Mouse (Mus musculus): ENCODE measurements around the gene Hoxa6. TPM values are rescaled to one million over a fixed set of nuclear protein-coding genes. Genes with fewer than 3 reads are reported as not detected.

Gene Hoxa6
- polyA plus RNA-seq, 1 experiment from 2014 or later, result 2.9 TPM

DNA sequence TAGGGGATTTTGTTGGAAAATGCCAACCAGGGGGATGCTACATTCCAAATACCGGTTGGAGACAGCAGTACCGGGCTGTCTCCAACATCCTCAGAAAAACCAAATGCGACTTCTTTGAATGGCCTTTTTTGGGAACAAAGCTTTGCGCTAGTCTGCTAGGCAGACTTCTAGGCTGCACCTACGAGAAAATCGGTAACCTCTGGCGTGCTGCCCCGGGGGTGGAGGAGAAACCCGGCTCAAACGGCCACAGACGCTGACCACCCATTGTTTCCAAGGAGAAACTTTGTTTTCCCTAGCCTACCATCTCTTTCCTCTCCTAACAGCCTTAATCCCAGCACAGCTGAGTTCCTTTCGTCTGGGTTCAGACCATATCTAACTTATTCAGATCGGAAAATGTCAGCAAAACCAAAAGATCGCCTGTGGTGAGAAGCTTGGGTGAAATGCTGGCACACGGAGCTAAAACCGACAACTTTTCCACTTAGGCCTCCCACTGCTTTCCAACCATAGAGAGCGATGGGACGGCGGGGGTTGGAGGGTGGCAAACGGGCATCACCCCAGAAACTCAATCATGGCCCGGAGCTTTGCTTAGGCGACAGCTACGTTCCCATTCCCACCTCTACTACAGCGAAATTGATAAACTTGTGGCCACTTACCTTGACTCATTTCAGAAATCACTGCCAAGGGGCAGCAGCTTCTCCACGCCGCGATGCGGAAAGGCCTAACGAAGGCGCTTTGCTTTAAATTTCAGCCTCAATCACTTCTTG is 31.3 kb upstream of the Hoxa6 start:
- Histone ChIP-seq H3K9ac (no peak overlapping the region), H3K36me3 (no peaks in the 10 kb centered on the region), H3K4me1 (peaks cover 3% of the 10 kb centered on the region; the same call in 1 of the 2 replicates), H3K9me3 (no peaks in the 10 kb centered on the region), H3K27ac (no peak overlapping the region), H3K4me3 (peak overlapping the region; percentile 19; the same call in 1 of the 2 replicates), H3K4me2 (peak overlapping the region; percentile 36), H3K27me3 (peaks cover 98% of the 10 kb centered on the region)
- peak; percentile 12; the same call in 1 of the 2 replicates for ATAC-seq (ENCODE audit: borderline replicate concordance, extremely low read depth, low FRiP score, low TSS enrichment)
- whole genome bisulfite sequencing, result 2% methylated on average over 30 of the region's 30 CpGs

DNA sequence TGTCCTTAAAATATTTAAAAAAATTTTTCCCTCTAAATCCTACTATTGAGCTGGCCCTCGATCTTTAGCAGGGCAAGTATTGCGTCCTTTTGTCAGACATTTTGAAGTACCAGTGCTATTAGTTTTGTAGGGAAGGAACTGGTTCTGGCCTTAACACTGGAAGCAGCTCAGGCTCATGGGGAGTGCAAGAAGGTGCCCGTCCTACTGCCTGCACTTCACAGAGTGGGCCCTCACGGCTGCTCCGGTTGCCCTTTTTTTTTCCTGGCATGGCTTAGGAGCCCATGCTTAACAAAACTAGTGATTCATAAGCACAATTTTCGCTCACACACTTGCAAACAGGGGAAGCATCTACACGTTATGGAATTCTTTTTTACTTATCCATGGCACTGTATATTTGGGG is 30.5 kb upstream of the Hoxa6 start:
- Histone ChIP-seq H3K9me3 (no peaks in the 10 kb centered on the region), H3K4me2 (no peak overlapping the region), H3K4me3 (no peak overlapping the region), H3K4me1 (peaks cover 10% of the 10 kb centered on the region; the same call in 1 of the 2 replicates), H3K27ac (no peak overlapping the region), H3K27me3 (peaks cover 98% of the 10 kb centered on the region), H3K9ac (no peak overlapping the region), H3K36me3 (no peaks in the 10 kb centered on the region)
- no peak for ATAC-seq (ENCODE audit: borderline replicate concordance, extremely low read depth, low FRiP score, low TSS enrichment)
- WGBS, result 3% methylated on average over 7 of the region's 7 CpGs

- Histone ChIP-seq H3K4me2 (no peak overlapping the region), H3K4me1 (peaks cover 12% of the 10 kb centered on the region; the same call in 1 of the 2 replicates), H3K27me3 (peaks cover 98% of the 10 kb centered on the region), H3K27ac (no peak overlapping the region), H3K36me3 (no peaks in the 10 kb centered on the region), H3K9me3 (no peaks in the 10 kb centered on the region), H3K9ac (no peak overlapping the region), H3K4me3 (no peak overlapping the region)
- WGBS, result 2% methylated on average over 7 of the region's 7 CpGs
- no peak for ATAC-seq (ENCODE audit: borderline replicate concordance, extremely low read depth, low FRiP score, low TSS enrichment)
These were observed 29.6 kb upstream of the Hoxa6 start for GRCm38 (mm10) chr6:52238155-52238545.

DNA sequence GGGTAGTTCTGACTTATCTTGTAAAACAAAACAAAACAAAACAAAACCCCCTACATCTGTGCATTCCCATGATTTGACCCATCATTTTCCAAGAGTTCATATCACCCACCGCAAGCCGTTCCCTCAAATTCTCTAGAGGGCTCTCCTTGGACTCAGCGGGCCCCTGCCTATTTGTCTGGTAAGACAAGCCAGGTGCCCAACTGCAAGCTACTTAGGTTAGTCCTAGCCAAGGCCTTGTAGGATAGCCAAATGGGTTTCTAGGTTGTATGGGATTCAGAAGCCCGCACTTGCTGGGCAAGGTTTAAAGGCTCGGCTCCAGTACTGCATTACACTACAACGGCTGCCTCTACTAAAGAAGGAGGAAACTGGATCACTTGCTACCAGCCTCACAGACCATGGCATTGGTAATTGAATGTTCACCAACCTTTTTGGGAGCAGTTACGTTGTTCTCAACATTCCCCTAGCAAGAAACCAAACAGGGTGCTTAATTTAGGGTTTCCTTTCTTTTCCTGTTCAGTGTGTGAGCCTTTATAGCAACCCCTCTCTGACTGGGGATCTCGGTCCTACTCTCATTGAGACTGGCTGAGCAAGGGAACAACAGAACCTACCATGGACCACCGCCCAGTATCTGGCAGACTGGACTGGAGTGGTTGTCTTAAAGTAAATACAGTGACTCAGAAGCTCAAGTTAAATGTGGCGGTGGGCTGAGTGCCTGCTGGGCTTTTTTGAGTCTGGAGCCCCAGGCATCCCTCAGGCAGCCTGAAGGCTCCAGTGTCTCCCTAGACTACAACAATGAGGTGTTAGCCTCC is 29.0 kb upstream of the Hoxa6 start:
- H3K27me3 ChIP-seq, result peaks cover 98% of the 10 kb centered on the region
- no peak overlapping the region for H3K27ac ChIP-seq
- H3K9me3 ChIP-seq, result no peaks in the 10 kb centered on the region
- no peak for ATAC-seq (ENCODE audit: borderline replicate concordance, extremely low read depth, low FRiP score, low TSS enrichment)
- H3K4me3 ChIP-seq, result no peak overlapping the region
- no peak overlapping the region for H3K9ac ChIP-seq
- WGBS, result 11% methylated on average over 10 of the region's 10 CpGs
- peaks cover 12% of the 10 kb centered on the region; the same call in 1 of the 2 replicates for H3K4me1 ChIP-seq
- no peaks in the 10 kb centered on the region for H3K36me3 ChIP-seq
- H3K4me2 ChIP-seq, result no peak overlapping the region

DNA sequence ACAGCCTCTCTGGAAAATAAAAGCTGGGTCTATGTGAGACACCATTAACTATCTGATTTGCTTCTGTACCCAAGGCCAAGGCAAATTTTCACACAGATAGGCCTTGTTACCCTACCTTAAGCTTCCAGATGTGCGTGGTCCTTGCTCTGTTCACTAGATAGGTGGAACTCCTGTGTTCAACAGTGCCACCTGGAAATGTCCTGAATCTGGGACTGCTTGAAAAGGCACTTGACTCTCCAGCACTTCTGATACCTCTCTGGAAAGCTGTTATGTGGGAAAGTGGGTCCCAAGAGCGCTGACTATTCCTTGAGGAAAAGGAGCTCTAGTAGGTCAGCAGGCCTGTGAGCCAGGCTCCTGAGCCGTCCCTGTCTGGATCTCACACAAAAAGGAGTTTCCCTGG is 28.3 kb upstream of the Hoxa6 start:
- H3K9ac ChIP-seq, result no peak overlapping the region
- whole genome bisulfite sequencing, result 7% methylated on average over 3 of the region's 3 CpGs
- H3K4me3 ChIP-seq, result no peak overlapping the region
- peaks cover 12% of the 10 kb centered on the region; the same call in 1 of the 2 replicates for H3K4me1 ChIP-seq
- H3K27me3 ChIP-seq, result peaks cover 98% of the 10 kb centered on the region
- no peak overlapping the region for H3K27ac ChIP-seq
- H3K36me3 ChIP-seq, result no peaks in the 10 kb centered on the region
- no peak for ATAC-seq (ENCODE audit: borderline replicate concordance, extremely low read depth, low FRiP score, low TSS enrichment)
- no peaks in the 10 kb centered on the region for H3K9me3 ChIP-seq
- H3K4me2 ChIP-seq, result no peak overlapping the region

DNA sequence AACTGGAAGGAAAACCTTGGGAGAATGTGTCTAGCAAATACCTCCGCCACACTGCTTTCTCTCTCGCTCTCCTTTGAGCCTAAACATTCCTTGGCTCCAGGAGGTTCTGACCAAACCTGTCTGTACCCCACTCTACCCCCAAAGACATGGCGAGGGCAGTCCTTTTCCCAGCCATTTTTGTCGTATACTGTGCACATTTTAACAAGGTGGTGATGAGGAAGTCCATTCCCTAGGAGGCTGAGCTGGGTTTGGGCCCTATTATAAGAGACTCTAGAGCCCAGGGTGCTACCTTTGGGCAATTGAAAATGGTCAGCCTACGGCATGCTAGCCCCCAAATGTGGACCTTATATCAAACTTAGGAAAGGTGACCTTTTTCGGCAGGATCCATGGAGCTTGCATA is 27.3 kb upstream of the Hoxa6 start:
- H3K9ac ChIP-seq, result no peak overlapping the region
- ATAC-seq (ENCODE audit: borderline replicate concordance, extremely low read depth, low FRiP score, low TSS enrichment), result no peak
- peaks cover 12% of the 10 kb centered on the region; the same call in 1 of the 2 replicates for H3K4me1 ChIP-seq
- H3K27ac ChIP-seq, result no peak overlapping the region
- WGBS, result 21% methylated on average over 6 of the region's 6 CpGs
- H3K4me3 ChIP-seq, result no peak overlapping the region
- H3K4me2 ChIP-seq, result no peak overlapping the region
- H3K27me3 ChIP-seq, result peaks cover 96% of the 10 kb centered on the region
- H3K9me3 ChIP-seq, result no peaks in the 10 kb centered on the region
- no peaks in the 10 kb centered on the region for H3K36me3 ChIP-seq

- H3K36me3 ChIP-seq, result no peaks in the 10 kb centered on the region
- no peak overlapping the region for H3K9ac ChIP-seq
- no peak for ATAC-seq (ENCODE audit: borderline replicate concordance, extremely low read depth, low FRiP score, low TSS enrichment)
- H3K9me3 ChIP-seq, result no peaks in the 10 kb centered on the region
- WGBS, result 29% methylated on average over 9 of the region's 9 CpGs
- H3K4me2 ChIP-seq, result no peak overlapping the region
- no peak overlapping the region for H3K27ac ChIP-seq
- peaks cover 15% of the 10 kb centered on the region; the same call in 1 of the 2 replicates for H3K4me1 ChIP-seq
- peaks cover 96% of the 10 kb centered on the region for H3K27me3 ChIP-seq
- no peak overlapping the region for H3K4me3 ChIP-seq
These were observed 26.7 kb upstream of the Hoxa6 start for GRCm38 (mm10) chr6:52235267-52235666.

- Histone ChIP-seq H3K27me3 (peaks cover 96% of the 10 kb centered on the region), H3K36me3 (no peaks in the 10 kb centered on the region), H3K4me1 (peaks cover 12% of the 10 kb centered on the region; the same call in 1 of the 2 replicates), H3K4me3 (no peak overlapping the region), H3K27ac (no peak overlapping the region), H3K9ac (no peak overlapping the region), H3K9me3 (no peaks in the 10 kb centered on the region), H3K4me2 (no peak overlapping the region; the same call in 1 of the 2 replicates)
- ATAC-seq (ENCODE audit: borderline replicate concordance, extremely low read depth, low FRiP score, low TSS enrichment), result no peak
- 2% methylated on average over 68 of the region's 68 CpGs for WGBS
These were observed 26.1 kb upstream of the Hoxa6 start for GRCm38 (mm10) chr6:52234428-52235140.

- Histone ChIP-seq H3K27me3 (peaks cover 97% of the 10 kb centered on the region), H3K4me3 (0 out of 2 replicates have a peak overlapping the region, but pooled peaks have one; percentile 5), H3K9ac (no peak overlapping the region), H3K4me2 (peak overlapping the region; percentile 14; the same call in 1 of the 2 replicates), H3K4me1 (peaks cover 12% of the 10 kb centered on the region; the same call in 1 of the 2 replicates), H3K27ac (no peak overlapping the region), H3K9me3 (no peaks in the 10 kb centered on the region), H3K36me3 (no peaks in the 10 kb centered on the region)
- WGBS, result 1% methylated on average over 68 of the region's 70 CpGs
- 0 out of 2 replicates have a peak, but pooled peaks have one; percentile 53 for ATAC-seq (ENCODE audit: borderline replicate concordance, extremely low read depth, low FRiP score, low TSS enrichment)
These were observed 25.3 kb upstream of the Hoxa6 start for GRCm38 (mm10) chr6:52233546-52234427.

GRCm38 (mm10) chr6:52232984-52233545 is 24.5 kb upstream of the Hoxa6 start:
- no peak for ATAC-seq (ENCODE audit: borderline replicate concordance, extremely low read depth, low FRiP score, low TSS enrichment)
- no peak overlapping the region for H3K4me3 ChIP-seq

More at GRCm38 (mm10) chr6:52232984-52233545, 24.5 kb upstream of the Hoxa6 start:
- H3K4me2 ChIP-seq, result no peak overlapping the region
- H3K36me3 ChIP-seq, result no peaks in the 10 kb centered on the region
- no peaks in the 10 kb centered on the region for H3K9me3 ChIP-seq
- peaks cover 97% of the 10 kb centered on the region for H3K27me3 ChIP-seq
- H3K27ac ChIP-seq, result no peak overlapping the region
- no peak overlapping the region for H3K9ac ChIP-seq
- 1% methylated on average over 23 of the region's 23 CpGs for WGBS
- peaks cover 12% of the 10 kb centered on the region; the same call in 1 of the 2 replicates for H3K4me1 ChIP-seq

Measured in lung, embryonic 15.5 days (tissue).